Mouse (Mus musculus): ENCODE data around the gene Phf10. TPM values are rescaled to one million over a fixed set of nuclear protein-coding genes. Genes with fewer than 3 reads are reported as not detected.
"Not testable (repeated sequence)": the region's sequence is repeated elsewhere in the genome, so short reads cannot be mapped to it uniquely, and the experiment has no call there.

Phf10 gene
- 15.1 and 15.3 TPM in 2 replicates for polyA plus RNA-seq (2015; fragmentation: Nextera tagmentation; extraction: Ambion mirVana)

- peak within 1 kb of the TSS; percentile 70 for H3K4me3 ChIP-seq (replicated peaks; ENCODE audit: low read length)
- H3K9ac ChIP-seq (replicated peaks; ENCODE audit: low read depth, low read length) = peak within 1 kb of the TSS; percentile 65
- not testable (repeated sequence) for H3K27me3 ChIP-seq (replicated peaks; ENCODE audit: control insufficient read depth, insufficient read depth, low read length); H3K4me1 ChIP-seq (replicated peaks; ENCODE audit: control insufficient read depth, insufficient read depth, low read length); H3K27ac ChIP-seq (ENCODE audit: low read length); H3K9me3 ChIP-seq (ENCODE audit: control insufficient read depth, low read length); H3K36me3 ChIP-seq (ENCODE audit: control insufficient read depth, insufficient read depth)
- peak; percentile 76 for ATAC-seq
- 0% methylated on average over 32 of the region's 100 CpGs for WGBS
- H3K4me2 ChIP-seq (ENCODE audit: low read length) = peak within 1 kb of the TSS; percentile 99
Observed at GRCm38 (mm10) chr17:14960951-14961556, at the start of gene Phf10. Gene Phf10 (minus strand): TSS chr17:14961273.

- not testable (repeated sequence) for H3K4me3 ChIP-seq (replicated peaks; ENCODE audit: low read length); H3K9ac ChIP-seq (replicated peaks; ENCODE audit: low read depth, low read length); H3K9me3 ChIP-seq (ENCODE audit: control insufficient read depth, low read length); H3K4me1 ChIP-seq (replicated peaks; ENCODE audit: control insufficient read depth, insufficient read depth, low read length); H3K4me2 ChIP-seq (ENCODE audit: low read length); H3K36me3 ChIP-seq (ENCODE audit: control insufficient read depth, insufficient read depth); H3K27ac ChIP-seq (ENCODE audit: low read length); H3K27me3 ChIP-seq (replicated peaks; ENCODE audit: control insufficient read depth, insufficient read depth, low read length)
- peak; percentile 99 for ATAC-seq
- WGBS = no CpG with 5 or more reads among the region's 60 CpGs
Observed at GRCm38 (mm10) chr17:15009706-15010413, 48.8 kb upstream of the Phf10 start, which contains the start of gene Gm3435. Gene Gm3435 (plus strand): TSS chr17:15010176.

- no CpG with 5 or more reads among the region's 3 CpGs for WGBS
- H3K4me3 ChIP-seq (replicated peaks; ENCODE audit: low read length); H3K9me3 ChIP-seq (ENCODE audit: control insufficient read depth, low read length); ATAC-seq; H3K27me3 ChIP-seq (replicated peaks; ENCODE audit: control insufficient read depth, insufficient read depth, low read length); H3K36me3 ChIP-seq (ENCODE audit: control insufficient read depth, insufficient read depth); H3K4me2 ChIP-seq (ENCODE audit: low read length); H3K9ac ChIP-seq (replicated peaks; ENCODE audit: low read depth, low read length); H3K27ac ChIP-seq (ENCODE audit: low read length); H3K4me1 ChIP-seq (replicated peaks; ENCODE audit: control insufficient read depth, insufficient read depth, low read length): not testable (repeated sequence)
Observed at GRCm38 (mm10) chr17:15009088-15009487, 48.0 kb upstream of the Phf10 start.

GRCm38 (mm10) chr17:15000047-15000446 is 39.0 kb upstream of the Phf10 start:
- not testable (repeated sequence) for H3K4me3 ChIP-seq (replicated peaks; ENCODE audit: low read length); H3K4me1 ChIP-seq (replicated peaks; ENCODE audit: control insufficient read depth, insufficient read depth, low read length); H3K27me3 ChIP-seq (replicated peaks; ENCODE audit: control insufficient read depth, insufficient read depth, low read length); H3K4me2 ChIP-seq (ENCODE audit: low read length); H3K27ac ChIP-seq (ENCODE audit: low read length); H3K36me3 ChIP-seq (ENCODE audit: control insufficient read depth, insufficient read depth); H3K9ac ChIP-seq (replicated peaks; ENCODE audit: low read depth, low read length); H3K9me3 ChIP-seq (ENCODE audit: control insufficient read depth, low read length); ATAC-seq
- no CpG with 5 or more reads among the region's 4 CpGs for WGBS

GRCm38 (mm10) chr17:14994140-14994539 is 33.1 kb upstream of the Phf10 start:
- ATAC-seq = not testable (repeated sequence)
- no CpG with 5 or more reads among the region's 5 CpGs for WGBS

GRCm38 (mm10) chr17:14993139-14993832 is 32.2 kb upstream of the Phf10 start:
- H3K4me3 ChIP-seq (replicated peaks; ENCODE audit: low read length); H3K27me3 ChIP-seq (replicated peaks; ENCODE audit: control insufficient read depth, insufficient read depth, low read length); H3K4me1 ChIP-seq (replicated peaks; ENCODE audit: control insufficient read depth, insufficient read depth, low read length); H3K4me2 ChIP-seq (ENCODE audit: low read length); H3K9ac ChIP-seq (replicated peaks; ENCODE audit: low read depth, low read length); H3K36me3 ChIP-seq (ENCODE audit: control insufficient read depth, insufficient read depth); H3K9me3 ChIP-seq (ENCODE audit: control insufficient read depth, low read length); H3K27ac ChIP-seq (ENCODE audit: low read length): not testable (repeated sequence)
- ATAC-seq = peak; percentile 93
- no CpG with 5 or more reads among the region's 47 CpGs for WGBS

More at GRCm38 (mm10) chr17:14994140-14994539, 33.1 kb upstream of the Phf10 start:
- H3K4me3 ChIP-seq (replicated peaks; ENCODE audit: low read length); H3K4me1 ChIP-seq (replicated peaks; ENCODE audit: control insufficient read depth, insufficient read depth, low read length); H3K36me3 ChIP-seq (ENCODE audit: control insufficient read depth, insufficient read depth); H3K9ac ChIP-seq (replicated peaks; ENCODE audit: low read depth, low read length); H3K9me3 ChIP-seq (ENCODE audit: control insufficient read depth, low read length); H3K4me2 ChIP-seq (ENCODE audit: low read length); H3K27me3 ChIP-seq (replicated peaks; ENCODE audit: control insufficient read depth, insufficient read depth, low read length); H3K27ac ChIP-seq (ENCODE audit: low read length): not testable (repeated sequence)

- H3K36me3 ChIP-seq (ENCODE audit: control insufficient read depth, insufficient read depth); H3K27me3 ChIP-seq (replicated peaks; ENCODE audit: control insufficient read depth, insufficient read depth, low read length); H3K4me2 ChIP-seq (ENCODE audit: low read length); H3K27ac ChIP-seq (ENCODE audit: low read length); H3K4me1 ChIP-seq (replicated peaks; ENCODE audit: control insufficient read depth, insufficient read depth, low read length); H3K9me3 ChIP-seq (ENCODE audit: control insufficient read depth, low read length); H3K4me3 ChIP-seq (replicated peaks; ENCODE audit: low read length); H3K9ac ChIP-seq (replicated peaks; ENCODE audit: low read depth, low read length): not testable (repeated sequence)
- no CpG with 5 or more reads among the region's 98 CpGs for WGBS
- peak; percentile 76 for ATAC-seq
Observed at GRCm38 (mm10) chr17:14992522-14993138, 31.6 kb upstream of the Phf10 start.

GRCm38 (mm10) chr17:14990116-14990702 is 29.1 kb upstream of the Phf10 start:
- H3K27ac ChIP-seq (ENCODE audit: low read length); ATAC-seq; H3K4me2 ChIP-seq (ENCODE audit: low read length); H3K4me3 ChIP-seq (replicated peaks; ENCODE audit: low read length); H3K4me1 ChIP-seq (replicated peaks; ENCODE audit: control insufficient read depth, insufficient read depth, low read length); H3K27me3 ChIP-seq (replicated peaks; ENCODE audit: control insufficient read depth, insufficient read depth, low read length); H3K9ac ChIP-seq (replicated peaks; ENCODE audit: low read depth, low read length); H3K9me3 ChIP-seq (ENCODE audit: control insufficient read depth, low read length); H3K36me3 ChIP-seq (ENCODE audit: control insufficient read depth, insufficient read depth): not testable (repeated sequence)
- 78% methylated on average over 4 of the region's 5 CpGs for WGBS

All from forebrain, embryonic 16.5 days (tissue).